Mouse (Mus musculus) liver, adult 2 months (tissue): Measurements from ENCODE around the gene Gramd1b.

Experiments
- CTCF ChIP-seq: fragments of 200-500 bp; IDR thresholded peaks from 2 replicates; pipeline ENCODE4 v1.5.1; 2011; ENCODE audit warnings: low read depth, low read length, control low read depth
- POLR2A ChIP-seq: fragments of 200-500 bp; IDR thresholded peaks from 2 replicates; pipeline ENCODE4 v1.6.1; 2011; ENCODE audit warnings: low read length, control low read depth; ENCODE audit not compliant: insufficient read depth; ENCODE audit errors: extremely low read depth

GRCm38 (mm10) chr9:40323171-40323570 lies 208.0 kb downstream of the Gramd1b start:
- TF ChIP-seq CTCF (no peak), POLR2A (no peak)
